Mouse (Mus musculus): ENCODE data around the gene Pdha1.

DNA sequence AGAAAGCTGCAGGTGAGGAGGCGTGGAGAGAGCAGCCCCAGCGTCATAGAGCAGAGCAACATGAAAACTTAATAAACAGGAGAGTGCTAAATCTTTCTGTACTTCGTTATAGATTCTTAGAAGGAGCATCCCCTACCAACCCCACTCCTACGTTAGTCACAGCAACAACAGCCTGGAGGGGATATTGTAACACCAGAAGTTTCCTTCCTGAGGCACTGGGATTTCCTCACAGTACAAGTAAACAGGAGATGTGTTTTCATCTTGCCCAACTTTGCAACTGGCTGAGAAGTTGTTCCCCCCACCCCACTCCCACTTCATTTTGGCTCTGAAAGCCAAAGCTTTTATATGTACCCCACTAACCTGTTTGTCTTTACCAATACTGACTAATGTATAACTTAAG is 30.4 kb downstream of the Pdha1 start:
- TF ChIP-seq USF1 (IDR thresholded peaks at IDR 0.05; ENCODE audit: low read depth, low read length) (no peak), CHD2 (IDR thresholded peaks at IDR 0.05; ENCODE audit: low read length) (no peak), POLR2A (IDR thresholded peaks at IDR 0.05; ENCODE audit: control insufficient read depth in 1 of 2, insufficient read depth in 1 of 2, low read depth in 1 of 2, low read length in 2 of 2, poor library complexity in 1 of 2) (no peak), CTCF (IDR thresholded peaks at IDR 0.05 in 2 of 3, conservative IDR thresholded peaks at IDR 0.05 in 1 of 3; ENCODE audit: control insufficient read depth in 1 of 3, insufficient read depth in 1 of 3, low read depth in 2 of 3, low read length in 3 of 3, poor library complexity in 1 of 3, severe bottlenecking in 1 of 3) (no peak), UBTF (IDR thresholded peaks at IDR 0.05; ENCODE audit: borderline replicate concordance, insufficient read depth, low read depth, low read length) (no peak)
